Mouse (Mus musculus) midbrain, embryonic 16.5 days (tissue): ENCODE results near the gene Lingo4. TPM values are rescaled to one million over a fixed set of nuclear protein-coding genes. Genes with fewer than 3 reads are reported as not detected.

Experiments used
- ATAC-seq: fragments of 200-750 bp; cut with Nextera tagmentation; 2 replicates; pipeline ENCODE4 v1.8.0; 2017; ENCODE audit warnings: moderate TSS enrichment
- H3K27ac ChIP-seq: fragments of 300-500 bp; sonication (generic); 2 replicates; pipeline ENCODE4 v1.5.1; 2014; ENCODE audit warnings: mild to moderate bottlenecking, low read length, mixed read lengths
- H3K27me3 ChIP-seq: fragments of 300-500 bp; sonication (generic); 2 replicates; pipeline ENCODE4 v1.6.1; 2014; ENCODE audit warnings: low read depth, low read length, mixed read lengths; ENCODE audit not compliant: control insufficient read depth, insufficient read depth
- H3K36me3 ChIP-seq: fragments of 300-500 bp; sonication (generic); 2 replicates; pipeline ENCODE4 v1.6.1; 2014; ENCODE audit warnings: mild to moderate bottlenecking, low read length, moderate library complexity, mixed read lengths; ENCODE audit not compliant: control insufficient read depth, insufficient read depth
- H3K4me1 ChIP-seq: fragments of 300-500 bp; sonication (generic); 2 replicates; pipeline ENCODE4 v1.6.1; 2014; ENCODE audit warnings: mild to moderate bottlenecking, low read length, mixed read lengths; ENCODE audit not compliant: control insufficient read depth, insufficient read depth
- H3K4me2 ChIP-seq: fragments of 300-500 bp; sonication (generic); 2 replicates; pipeline ENCODE4 v1.6.1; 2014; ENCODE audit warnings: mild to moderate bottlenecking, low read length, mixed read lengths
- H3K4me3 ChIP-seq: fragments of 300-500 bp; sonication (generic); 2 replicates; pipeline ENCODE4 v1.5.1; 2014; ENCODE audit warnings: low read depth, mild to moderate bottlenecking, low read length, moderate library complexity, mixed read lengths
- H3K9ac ChIP-seq: fragments of 300-500 bp; sonication (generic); 2 replicates; pipeline ENCODE4 v1.6.1; 2014; ENCODE audit warnings: low read depth, low read length, mixed read lengths
- H3K9me3 ChIP-seq: fragments of 300-500 bp; sonication (generic); replicated peaks from 2 replicates; pipeline ENCODE4 v1.6.1; 2014; ENCODE audit warnings: mild to moderate bottlenecking, low read length, mixed read lengths; ENCODE audit not compliant: control insufficient read depth, poor library complexity, severe bottlenecking
- WGBS: fragments of 180-500 bp; shearing (Covaris S2); extraction: QIAGEN DNeasy Blood & Tissue Kit; methylation state at CpG from one replicate; pipeline ENCODE4 v1.1.7; 2014; 5-methylcytosine and 5-hydroxymethylcytosine counted together
- polyA plus RNA-seq: library from polyadenylated mRNA; unstranded; fragments of >200 nt; fragmentation: Nextera tagmentation; extraction: Ambion mirVana; gene quantifications from 2 replicates; pipeline ENCODE4 v1.2.1, GENCODE M21; 2015

Lingo4 gene
- polyA plus RNA-seq, 1 experiment from 2014 or later, result 1.6 TPM

GRCm38 (mm10) chr3:94377028-94377923 lies 21.0 kb upstream of the Lingo4 start:
- H3K27ac ChIP-seq, result no peak overlapping the region
- H3K27me3 ChIP-seq, result peaks cover 2% of the 10 kb centered on the region; the same call in 1 of the 2 replicates
- no peak for ATAC-seq
- 17% methylated on average over 13 of the region's 13 CpGs for WGBS
- no peaks in the 10 kb centered on the region for H3K36me3 ChIP-seq
- no peaks in the 10 kb centered on the region for H3K9me3 ChIP-seq
- H3K4me3 ChIP-seq, result no peak overlapping the region
- H3K4me1 ChIP-seq, result peaks cover 11% of the 10 kb centered on the region; the same call in 1 of the 2 replicates
- H3K4me2 ChIP-seq, result no peak overlapping the region
- no peak overlapping the region for H3K9ac ChIP-seq

DNA sequence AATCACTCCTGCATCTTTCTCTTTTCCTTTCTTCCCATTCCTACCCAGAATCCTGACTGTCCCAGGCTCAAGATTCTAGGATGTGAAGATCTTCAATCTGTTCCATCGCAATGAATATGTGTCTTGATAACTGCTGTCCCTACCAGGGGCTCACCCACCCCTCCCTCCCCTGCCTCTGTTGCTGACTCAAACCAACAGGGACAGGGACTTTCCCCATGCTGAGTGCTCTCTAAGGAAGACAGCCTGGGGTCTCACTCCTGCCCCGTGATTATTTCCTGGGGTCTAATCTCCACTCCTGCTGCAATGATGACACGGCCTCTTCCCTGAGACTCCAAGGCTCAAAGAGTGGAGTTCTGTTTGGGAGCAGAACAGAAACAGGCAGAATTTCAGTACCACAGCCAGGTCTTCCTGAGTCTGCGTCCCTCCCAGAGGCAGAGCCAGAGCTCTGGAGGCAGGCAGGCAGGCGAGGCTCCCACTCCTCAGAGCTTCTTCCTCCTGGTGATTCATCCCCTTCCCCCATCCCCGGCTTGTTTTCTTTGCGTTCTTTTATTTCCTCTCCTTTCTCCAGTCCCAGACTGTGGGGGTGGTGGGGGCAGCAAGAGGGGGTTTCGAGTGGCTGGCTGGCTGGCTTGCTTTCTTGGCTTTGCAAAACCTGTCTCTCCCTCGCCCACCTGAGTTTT lies 18.3 kb upstream of the Lingo4 start:
- WGBS, result 21% methylated on average over 9 of the region's 9 CpGs
- no peak for ATAC-seq
- Histone ChIP-seq H3K4me1 (no peaks in the 10 kb centered on the region), H3K27me3 (no peaks in the 10 kb centered on the region), H3K4me3 (no peak overlapping the region), H3K9me3 (no peaks in the 10 kb centered on the region), H3K9ac (no peak overlapping the region), H3K27ac (no peak overlapping the region), H3K36me3 (no peaks in the 10 kb centered on the region), H3K4me2 (no peak overlapping the region)

- Histone ChIP-seq H3K36me3 (no peaks in the 10 kb centered on the region), H3K4me2 (no peak overlapping the region), H3K4me3 (no peak overlapping the region), H3K9ac (no peak overlapping the region), H3K4me1 (no peaks in the 10 kb centered on the region), H3K27ac (no peak overlapping the region), H3K27me3 (no peaks in the 10 kb centered on the region), H3K9me3 (no peaks in the 10 kb centered on the region)
- 84% methylated on average over 5 of the region's 5 CpGs for WGBS
- no peak for ATAC-seq
Measured at GRCm38 (mm10) chr3:94382308-94382707, 16.0 kb upstream of the Lingo4 start.

GRCm38 (mm10) chr3:94383476-94383875 lies 14.8 kb upstream of the Lingo4 start:
- Histone ChIP-seq H3K4me3 (no peak overlapping the region), H3K36me3 (no peaks in the 10 kb centered on the region), H3K9me3 (no peaks in the 10 kb centered on the region), H3K9ac (no peak overlapping the region), H3K27me3 (no peaks in the 10 kb centered on the region), H3K4me1 (no peaks in the 10 kb centered on the region), H3K4me2 (no peak overlapping the region), H3K27ac (no peak overlapping the region)
- ATAC-seq, result no peak
- WGBS, result 61% methylated on average over 3 of the region's 3 CpGs

DNA sequence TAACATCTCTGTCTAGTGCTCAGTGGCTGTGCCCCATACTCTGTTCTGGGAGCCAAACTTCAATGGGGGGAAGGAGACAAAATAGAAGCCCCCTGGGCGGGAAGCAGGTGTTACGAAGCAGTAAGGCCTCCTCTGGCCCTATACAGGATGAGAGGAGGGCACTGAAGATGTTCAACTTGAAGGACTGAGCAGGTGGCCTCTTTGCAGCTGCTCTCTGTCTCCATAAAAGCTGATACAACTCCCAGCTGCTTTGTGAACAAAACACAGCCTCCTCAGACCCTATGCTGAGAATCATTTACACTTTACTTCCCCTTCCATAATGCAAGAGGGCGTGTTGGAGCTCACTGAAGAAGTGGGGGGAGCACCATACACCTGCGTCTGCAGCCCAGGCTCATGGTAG lies 11.6 kb upstream of the Lingo4 start:
- no peaks in the 10 kb centered on the region for H3K27me3 ChIP-seq
- no peaks in the 10 kb centered on the region for H3K4me1 ChIP-seq
- H3K27ac ChIP-seq, result no peak overlapping the region
- ATAC-seq, result no peak
- no peaks in the 10 kb centered on the region for H3K36me3 ChIP-seq
- 63% methylated on average over 4 of the region's 4 CpGs for WGBS
- no peaks in the 10 kb centered on the region for H3K9me3 ChIP-seq
- no peak overlapping the region for H3K4me3 ChIP-seq
- H3K9ac ChIP-seq, result no peak overlapping the region
- no peak overlapping the region for H3K4me2 ChIP-seq

DNA sequence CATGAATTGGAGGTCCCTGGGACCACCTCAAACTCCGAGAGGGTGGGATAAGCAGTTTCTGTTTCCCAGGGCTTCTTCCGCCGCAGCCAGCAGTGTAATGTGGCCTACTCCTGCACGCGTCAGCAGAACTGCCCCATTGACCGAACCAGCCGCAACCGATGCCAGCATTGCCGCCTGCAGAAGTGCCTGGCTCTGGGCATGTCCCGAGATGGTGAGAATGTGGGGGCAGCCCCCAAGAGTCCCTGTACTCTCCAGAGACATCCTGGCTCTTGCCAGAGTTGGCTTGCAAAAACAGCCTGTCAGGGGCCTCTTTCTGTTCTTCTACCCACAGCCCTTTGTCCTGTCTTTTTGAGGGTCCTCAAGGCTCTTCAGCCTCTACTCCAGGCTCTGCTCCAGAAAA lies 10.9 kb upstream of the Lingo4 start:
- H3K27me3 ChIP-seq, result no peaks in the 10 kb centered on the region
- no peaks in the 10 kb centered on the region for H3K9me3 ChIP-seq
- H3K4me2 ChIP-seq, result no peak overlapping the region
- WGBS, result 94% methylated on average over 10 of the region's 10 CpGs
- no peak overlapping the region for H3K4me3 ChIP-seq
- ATAC-seq, result no peak
- H3K36me3 ChIP-seq, result no peaks in the 10 kb centered on the region
- H3K9ac ChIP-seq, result no peak overlapping the region
- H3K27ac ChIP-seq, result no peak overlapping the region
- H3K4me1 ChIP-seq, result no peaks in the 10 kb centered on the region

GRCm38 (mm10) chr3:94388047-94388446 lies 10.3 kb upstream of the Lingo4 start:
- Histone ChIP-seq H3K4me3 (no peak overlapping the region), H3K36me3 (no peaks in the 10 kb centered on the region), H3K27ac (no peak overlapping the region), H3K9me3 (no peaks in the 10 kb centered on the region), H3K27me3 (no peaks in the 10 kb centered on the region), H3K4me1 (no peaks in the 10 kb centered on the region), H3K4me2 (no peak overlapping the region), H3K9ac (no peak overlapping the region)
- WGBS, result 84% methylated on average over 5 of the region's 5 CpGs
- ATAC-seq, result no peak

DNA sequence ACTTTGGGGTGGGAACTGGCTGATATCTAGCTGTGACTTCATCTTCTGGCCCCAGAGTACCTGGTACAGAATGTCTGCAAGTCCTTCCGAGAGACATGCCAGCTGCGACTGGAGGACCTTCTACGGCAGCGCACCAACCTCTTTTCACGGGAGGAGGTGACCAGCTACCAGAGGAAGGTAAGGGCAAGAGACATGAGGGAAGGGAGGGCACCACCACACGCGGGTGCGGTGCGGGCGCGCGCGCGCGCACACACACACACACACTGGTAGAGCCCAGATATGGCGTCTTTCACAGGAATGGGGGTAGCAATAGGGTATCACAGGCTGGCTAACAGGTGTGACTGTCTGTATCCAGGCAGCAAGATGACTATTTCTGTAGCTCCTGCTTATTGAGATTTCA lies 8.9 kb upstream of the Lingo4 start:
- H3K9ac ChIP-seq, result no peak overlapping the region
- H3K9me3 ChIP-seq, result no peaks in the 10 kb centered on the region
- no peaks in the 10 kb centered on the region for H3K27me3 ChIP-seq
- 96% methylated on average over 16 of the region's 16 CpGs for WGBS
- H3K4me1 ChIP-seq, result no peaks in the 10 kb centered on the region
- ATAC-seq, result no peak
- H3K4me2 ChIP-seq, result no peak overlapping the region
- H3K27ac ChIP-seq, result no peak overlapping the region
- H3K4me3 ChIP-seq, result no peak overlapping the region
- no peaks in the 10 kb centered on the region for H3K36me3 ChIP-seq

DNA sequence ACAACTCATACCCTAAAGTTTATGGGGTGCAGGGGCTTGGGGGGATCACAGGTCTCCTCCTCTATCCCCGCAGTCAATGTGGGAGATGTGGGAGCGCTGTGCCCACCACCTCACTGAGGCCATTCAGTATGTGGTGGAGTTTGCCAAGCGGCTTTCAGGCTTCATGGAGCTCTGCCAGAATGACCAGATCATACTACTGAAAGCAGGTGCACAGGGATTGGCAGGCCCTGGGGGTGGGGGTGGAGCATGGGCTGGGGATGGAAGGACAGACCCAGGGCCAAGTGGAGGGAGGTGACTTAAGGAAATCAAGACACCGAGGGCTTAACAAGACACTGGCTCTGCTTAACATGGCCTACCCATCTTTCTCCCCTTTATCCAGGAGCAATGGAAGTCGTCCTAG lies 7.3 kb upstream of the Lingo4 start:
- H3K4me1 ChIP-seq, result no peaks in the 10 kb centered on the region
- no peak overlapping the region for H3K9ac ChIP-seq
- WGBS, result 84% methylated on average over 5 of the region's 5 CpGs
- no peak overlapping the region for H3K4me3 ChIP-seq
- no peaks in the 10 kb centered on the region for H3K27me3 ChIP-seq
- H3K36me3 ChIP-seq, result no peaks in the 10 kb centered on the region
- no peak overlapping the region for H3K4me2 ChIP-seq
- H3K27ac ChIP-seq, result no peak overlapping the region
- ATAC-seq, result no peak
- no peaks in the 10 kb centered on the region for H3K9me3 ChIP-seq
